Mouse (Mus musculus): ENCODE data around the gene Tmem117. TPM values are rescaled to one million over a fixed set of nuclear protein-coding genes. Genes with fewer than 3 reads are reported as not detected.

The Tmem117 gene
- polyA plus RNA-seq, 1 experiment from 2014 or later, result 4.5 TPM

GRCm38 (mm10) chr15:94602441-94602840 is 26.6 kb upstream of the Tmem117 start:
- no peak for ATAC-seq (replicated peaks)
- Histone ChIP-seq H3K27me3 (no peaks in the 10 kb centered on the region), H3K4me1 (no peaks in the 10 kb centered on the region), H3K9me3 (no peaks in the 10 kb centered on the region), H3K36me3 (no peaks in the 10 kb centered on the region), H3K4me2 (replicated peaks) (no peak overlapping the region), H3K27ac (replicated peaks) (peak overlapping the region; percentile 27; the same call in 1 of the 2 replicates), H3K4me3 (no peak overlapping the region), H3K9ac (replicated peaks) (no peak overlapping the region)
- WGBS, result 60% methylated on average over 3 of the region's 3 CpGs

GRCm38 (mm10) chr15:94607768-94608167 is 21.3 kb upstream of the Tmem117 start:
- no peak for ATAC-seq (replicated peaks)
- Histone ChIP-seq H3K4me1 (no peaks in the 10 kb centered on the region), H3K27me3 (no peaks in the 10 kb centered on the region), H3K9ac (replicated peaks) (no peak overlapping the region), H3K4me3 (no peak overlapping the region), H3K27ac (replicated peaks) (no peak overlapping the region), H3K9me3 (no peaks in the 10 kb centered on the region), H3K4me2 (replicated peaks) (no peak overlapping the region), H3K36me3 (no peaks in the 10 kb centered on the region)
- 91% methylated on average over 8 of the region's 8 CpGs for WGBS

- Histone ChIP-seq H3K27me3 (no peaks in the 10 kb centered on the region), H3K4me1 (no peaks in the 10 kb centered on the region)
- no peak for ATAC-seq (replicated peaks)
Observed at GRCm38 (mm10) chr15:94616036-94616435, 13.0 kb upstream of the Tmem117 start.

GRCm38 (mm10) chr15:94620909-94621308 is 8.1 kb upstream of the Tmem117 start:
- no peaks in the 10 kb centered on the region for H3K27me3 ChIP-seq
- H3K36me3 ChIP-seq, result no peaks in the 10 kb centered on the region
- no peak for ATAC-seq (replicated peaks)
- H3K4me3 ChIP-seq, result no peak overlapping the region
- H3K4me2 ChIP-seq (replicated peaks), result no peak overlapping the region
- no peaks in the 10 kb centered on the region for H3K4me1 ChIP-seq
- H3K9ac ChIP-seq (replicated peaks), result no peak overlapping the region
- no peak overlapping the region for H3K27ac ChIP-seq (replicated peaks)
- no peaks in the 10 kb centered on the region for H3K9me3 ChIP-seq

More at GRCm38 (mm10) chr15:94616036-94616435, 13.0 kb upstream of the Tmem117 start:
- no peaks in the 10 kb centered on the region for H3K9me3 ChIP-seq
- no peak overlapping the region for H3K4me2 ChIP-seq (replicated peaks)
- H3K9ac ChIP-seq (replicated peaks), result no peak overlapping the region
- H3K27ac ChIP-seq (replicated peaks), result no peak overlapping the region
- H3K36me3 ChIP-seq, result no peaks in the 10 kb centered on the region
- 93% methylated on average over 11 of the region's 11 CpGs for WGBS
- H3K4me3 ChIP-seq, result no peak overlapping the region

GRCm38 (mm10) chr15:94628463-94628829 is 586 bp upstream of the Tmem117 start:
- 53% methylated on average over 2 of the region's 2 CpGs for WGBS
- H3K36me3 ChIP-seq, result no peaks in the 10 kb centered on the region

GRCm38 (mm10) chr15:94630553-94630952 is 1.5 kb downstream of the Tmem117 start:
- Histone ChIP-seq H3K4me1 (peaks cover 7% of the 10 kb centered on the region; the same call in 1 of the 2 replicates), H3K4me2 (replicated peaks) (no peak overlapping the region), H3K36me3 (no peaks in the 10 kb centered on the region), H3K4me3 (no peak overlapping the region), H3K27me3 (peaks cover 10% of the 10 kb centered on the region), H3K27ac (replicated peaks) (no peak overlapping the region), H3K9me3 (no peaks in the 10 kb centered on the region), H3K9ac (replicated peaks) (no peak overlapping the region)
- WGBS, result 88% methylated on average over 4 of the region's 4 CpGs
- no peak for ATAC-seq (replicated peaks)

More at GRCm38 (mm10) chr15:94628463-94628829, 586 bp upstream of the Tmem117 start:
- peak; percentile 66; the same call in 1 of the 2 replicates for ATAC-seq (replicated peaks)
- no peak overlapping the region for H3K27ac ChIP-seq (replicated peaks)
- H3K9me3 ChIP-seq, result no peaks in the 10 kb centered on the region
- H3K9ac ChIP-seq (replicated peaks), result peak overlapping the region; percentile 63; the same call in 1 of the 2 replicates
- peak overlapping the region; percentile 100 for H3K4me2 ChIP-seq (replicated peaks)
- peaks cover 7% of the 10 kb centered on the region; the same call in 1 of the 2 replicates for H3K4me1 ChIP-seq
- H3K4me3 ChIP-seq, result peak overlapping the region; percentile 66
- peaks cover 10% of the 10 kb centered on the region for H3K27me3 ChIP-seq

- Histone ChIP-seq H3K4me2 (replicated peaks) (no peak overlapping the region), H3K9me3 (no peaks in the 10 kb centered on the region), H3K36me3 (no peaks in the 10 kb centered on the region), H3K27me3 (peaks cover 10% of the 10 kb centered on the region), H3K4me3 (no peak overlapping the region), H3K4me1 (0 out of 2 replicates have a peak, but pooled peaks cover under 1% of the 10 kb centered on the region), H3K27ac (replicated peaks) (no peak overlapping the region), H3K9ac (replicated peaks) (no peak overlapping the region)
- no peak for ATAC-seq (replicated peaks)
- 87% methylated on average over 11 of the region's 11 CpGs for WGBS
Observed at GRCm38 (mm10) chr15:94634524-94634923, 5.5 kb downstream of the Tmem117 start.

- WGBS, result 76% methylated on average over 2 of the region's 2 CpGs
- Histone ChIP-seq H3K27me3 (peaks cover 3% of the 10 kb centered on the region; the same call in 1 of the 2 replicates), H3K9me3 (no peaks in the 10 kb centered on the region), H3K4me1 (0 out of 2 replicates have a peak, but pooled peaks cover 10% of the 10 kb centered on the region), H3K9ac (replicated peaks) (no peak overlapping the region), H3K36me3 (no peaks in the 10 kb centered on the region), H3K4me3 (no peak overlapping the region), H3K4me2 (replicated peaks) (no peak overlapping the region), H3K27ac (replicated peaks) (no peak overlapping the region)
- ATAC-seq (replicated peaks), result no peak
Observed at GRCm38 (mm10) chr15:94638207-94638606, 9.2 kb downstream of the Tmem117 start.

- H3K4me2 ChIP-seq (replicated peaks), result no peak overlapping the region
- H3K36me3 ChIP-seq, result no peaks in the 10 kb centered on the region
- 88% methylated on average over 2 of the region's 2 CpGs for WGBS
- peaks cover 6% of the 10 kb centered on the region; the same call in 1 of the 2 replicates for H3K27me3 ChIP-seq
- 0 out of 2 replicates have a peak, but pooled peaks cover 10% of the 10 kb centered on the region for H3K4me1 ChIP-seq
- H3K9me3 ChIP-seq, result no peaks in the 10 kb centered on the region
- H3K4me3 ChIP-seq, result no peak overlapping the region
- H3K27ac ChIP-seq (replicated peaks), result no peak overlapping the region
- ATAC-seq (replicated peaks), result no peak
- no peak overlapping the region for H3K9ac ChIP-seq (replicated peaks)
Observed at GRCm38 (mm10) chr15:94639126-94639525, 10.1 kb downstream of the Tmem117 start.

GRCm38 (mm10) chr15:94646012-94646411 is 17.0 kb downstream of the Tmem117 start:
- peaks cover 32% of the 10 kb centered on the region for H3K4me1 ChIP-seq
- no peaks in the 10 kb centered on the region for H3K9me3 ChIP-seq
- ATAC-seq (replicated peaks), result no peak
- H3K4me3 ChIP-seq, result no peak overlapping the region
- no peak overlapping the region for H3K4me2 ChIP-seq (replicated peaks)
- no peak overlapping the region for H3K9ac ChIP-seq (replicated peaks)
- no peaks in the 10 kb centered on the region for H3K36me3 ChIP-seq
- H3K27me3 ChIP-seq, result peaks cover 33% of the 10 kb centered on the region; the same call in 1 of the 2 replicates
- 3% methylated on average over 6 of the region's 6 CpGs for WGBS
- no peak overlapping the region for H3K27ac ChIP-seq (replicated peaks)

GRCm38 (mm10) chr15:94648430-94648829 is 19.4 kb downstream of the Tmem117 start:
- Histone ChIP-seq H3K9ac (replicated peaks) (no peak overlapping the region), H3K27me3 (peaks cover 30% of the 10 kb centered on the region; the same call in 1 of the 2 replicates), H3K27ac (replicated peaks) (no peak overlapping the region), H3K9me3 (no peaks in the 10 kb centered on the region), H3K4me3 (no peak overlapping the region), H3K4me1 (peaks cover 39% of the 10 kb centered on the region), H3K4me2 (replicated peaks) (no peak overlapping the region), H3K36me3 (no peaks in the 10 kb centered on the region)
- 22% methylated on average over 8 of the region's 8 CpGs for WGBS
- ATAC-seq (replicated peaks), result no peak

GRCm38 (mm10) chr15:94649071-94649765 is 20.2 kb downstream of the Tmem117 start:
- no peak for ATAC-seq (replicated peaks)
- H3K36me3 ChIP-seq, result no peaks in the 10 kb centered on the region
- no peak overlapping the region for H3K4me2 ChIP-seq (replicated peaks)
- H3K9me3 ChIP-seq, result no peaks in the 10 kb centered on the region
- H3K9ac ChIP-seq (replicated peaks), result no peak overlapping the region
- H3K27me3 ChIP-seq, result peaks cover 29% of the 10 kb centered on the region; the same call in 1 of the 2 replicates
- no peak overlapping the region for H3K4me3 ChIP-seq
- peaks cover 42% of the 10 kb centered on the region for H3K4me1 ChIP-seq
- H3K27ac ChIP-seq (replicated peaks), result no peak overlapping the region
- 48% methylated on average over 17 of the region's 17 CpGs for WGBS
